Mouse (Mus musculus) heart, embryonic 14.5 days (tissue): ENCODE measurements around the gene Kcnk7. TPM values are rescaled to one million over a fixed set of nuclear protein-coding genes. Genes with fewer than 3 reads are reported as not detected.

ENCODE experiments used
- ATAC-seq: fragments of 200-750 bp; cut with Nextera tagmentation; 2 replicates; pipeline ENCODE4 v1.8.0; 2017; ENCODE audit warnings: low read depth, moderate TSS enrichment; ENCODE audit not compliant: insufficient number of reproducible peaks, insufficient read depth, low FRiP score
- H3K27ac ChIP-seq, 2 experiments: fragments of 200-500 bp in 1 of 2; fragments of 300-500 bp in 1 of 2; sonication (generic) in 1 of 2; replicated peaks in 1 of 2; 2 replicates each; pipeline ENCODE4 v1.5.1; 2012 to 2014; ENCODE audit warnings: low read depth in 2 of 2, low read length in 2 of 2, control low read depth in 1 of 2, mild to moderate bottlenecking in 1 of 2, mixed read lengths in 1 of 2; ENCODE audit not compliant: control insufficient read depth in 1 of 2, insufficient read depth in 1 of 2
- H3K27me3 ChIP-seq: fragments of 300-500 bp; sonication (generic); 2 replicates; pipeline ENCODE4 v1.6.1; 2014; ENCODE audit warnings: mild to moderate bottlenecking, low read length, control low read depth; ENCODE audit not compliant: control insufficient read depth, insufficient read depth
- H3K36me3 ChIP-seq: fragments of 300-500 bp; sonication (generic); 2 replicates; pipeline ENCODE4 v1.6.1; 2014; ENCODE audit warnings: mild to moderate bottlenecking, control low read depth, low read length, mixed read lengths; ENCODE audit not compliant: control insufficient read depth, insufficient read depth
- H3K4me1 ChIP-seq, 2 experiments: fragments of 200-500 bp in 1 of 2; fragments of 300-500 bp in 1 of 2; sonication (generic) in 1 of 2; 2 replicates each; pipeline ENCODE4 v1.6.1; 2012 to 2014; ENCODE audit warnings: low read length in 2 of 2, control low read depth in 1 of 2, mixed read lengths in 1 of 2; ENCODE audit not compliant: control insufficient read depth in 2 of 2, insufficient read depth in 2 of 2
- H3K4me2 ChIP-seq: fragments of 300-500 bp; sonication (generic); 2 replicates; pipeline ENCODE4 v1.6.1; 2014; ENCODE audit warnings: mild to moderate bottlenecking, low read length
- H3K4me3 ChIP-seq, 2 experiments: fragments of 200-500 bp in 1 of 2; fragments of 300-500 bp in 1 of 2; sonication (generic) in 1 of 2; 2 replicates each; pipeline ENCODE4 v1.5.1; 2012 to 2014; ENCODE audit warnings: low read length in 2 of 2, mild to moderate bottlenecking in 2 of 2, control low read depth in 1 of 2, low read depth in 1 of 2, moderate library complexity in 1 of 2; ENCODE audit not compliant: control insufficient read depth in 1 of 2, insufficient read depth in 1 of 2
- H3K9ac ChIP-seq: fragments of 300-500 bp; sonication (generic); 2 replicates; pipeline ENCODE4 v1.6.1; 2014; ENCODE audit warnings: mild to moderate bottlenecking, low read length
- H3K9me3 ChIP-seq: fragments of 300-500 bp; sonication (generic); 2 replicates; pipeline ENCODE4 v1.6.1; 2016; ENCODE audit warnings: low read length, control low read depth; ENCODE audit not compliant: control insufficient read depth
- WGBS: fragments of 180-500 bp; shearing (Covaris S2); extraction: QIAGEN DNeasy Blood & Tissue Kit; methylation state at CpG from one replicate; pipeline ENCODE4 v1.1.7; 2014; 5-methylcytosine and 5-hydroxymethylcytosine counted together
- polyA plus RNA-seq: library from polyadenylated mRNA; unstranded; fragments of >200 nt; fragmentation: Nextera tagmentation; extraction: Ambion mirVana; gene quantifications from 2 replicates; pipeline ENCODE4 v1.2.1, GENCODE M21; 2014

The Kcnk7 gene
- polyA plus RNA-seq, 1 experiment from 2014 or later: 0.26 TPM

GRCm38 (mm10) chr19:5745756-5746710 is 41.9 kb downstream of the Kcnk7 start:
- H3K36me3 ChIP-seq: peaks cover 14% of the 10 kb centered on the region
- H3K27me3 ChIP-seq: peaks cover 33% of the 10 kb centered on the region
- peak overlapping the region; percentile 63 for H3K9ac ChIP-seq
- 10% methylated on average over 31 of the region's 36 CpGs for WGBS
- no peak for ATAC-seq
- H3K4me1 ChIP-seq: peaks cover 27 to 39% of the 10 kb centered on the region in 2 experiments
- H3K4me3 ChIP-seq: peak overlapping the region; percentile 19 to 27
- peak overlapping the region; percentile 62 for H3K4me2 ChIP-seq
- no peak overlapping the region for H3K27ac ChIP-seq
- H3K9me3 ChIP-seq: no peaks in the 10 kb centered on the region

- 28% methylated on average over 12 of the region's 12 CpGs for WGBS
- Histone ChIP-seq H3K27ac (no peak overlapping the region), H3K27me3 (peaks cover 42% of the 10 kb centered on the region), H3K36me3 (peaks cover 14% of the 10 kb centered on the region), H3K4me3 (no peak overlapping the region), H3K9ac (no peak overlapping the region), H3K9me3 (no peaks in the 10 kb centered on the region), H3K4me2 (no peak overlapping the region), H3K4me1 (peaks cover 22 to 43% of the 10 kb centered on the region in 2 experiments)
- no peak for ATAC-seq
Observed at GRCm38 (mm10) chr19:5746907-5747363, 42.8 kb downstream of the Kcnk7 start.

GRCm38 (mm10) chr19:5749476-5749875 is 45.3 kb downstream of the Kcnk7 start:
- no peak overlapping the region for H3K27ac ChIP-seq
- no peak overlapping the region for H3K9ac ChIP-seq
- H3K4me2 ChIP-seq: no peak overlapping the region
- peaks cover 15 to 26% of the 10 kb centered on the region in 2 experiments; a peak in 3 of 4 replicates for H3K4me1 ChIP-seq
- no peaks in the 10 kb centered on the region for H3K9me3 ChIP-seq
- peaks cover 27% of the 10 kb centered on the region for H3K36me3 ChIP-seq
- no peak for ATAC-seq
- H3K27me3 ChIP-seq: peaks cover 59% of the 10 kb centered on the region
- no peak overlapping the region for H3K4me3 ChIP-seq
- WGBS: 72% methylated on average over 6 of the region's 6 CpGs

GRCm38 (mm10) chr19:5750951-5751350 is 46.8 kb downstream of the Kcnk7 start:
- 13% methylated on average over 22 of the region's 22 CpGs for WGBS
- no peak overlapping the region for H3K27ac ChIP-seq
- no peak for ATAC-seq
- H3K27me3 ChIP-seq: peaks cover 59% of the 10 kb centered on the region
- H3K9ac ChIP-seq: no peak overlapping the region
- H3K4me2 ChIP-seq: no peak overlapping the region
- no peaks in the 10 kb centered on the region for H3K9me3 ChIP-seq
- H3K4me3 ChIP-seq: no peak overlapping the region
- H3K4me1 ChIP-seq: peaks cover 10 to 18% of the 10 kb centered on the region in 2 experiments; a peak in 3 of 4 replicates
- peaks cover 29% of the 10 kb centered on the region for H3K36me3 ChIP-seq

GRCm38 (mm10) chr19:5751742-5752141 is 47.6 kb downstream of the Kcnk7 start:
- no peak overlapping the region for H3K27ac ChIP-seq
- ATAC-seq: no peak
- WGBS: 11% methylated on average over 20 of the region's 20 CpGs
- H3K27me3 ChIP-seq: peaks cover 56% of the 10 kb centered on the region
- no peak overlapping the region for H3K4me2 ChIP-seq
- no peak overlapping the region for H3K4me3 ChIP-seq
- no peaks in the 10 kb centered on the region for H3K9me3 ChIP-seq
- H3K4me1 ChIP-seq: peaks cover 2 to 18% of the 10 kb centered on the region in 2 experiments; a peak in 3 of 4 replicates
- no peak overlapping the region for H3K9ac ChIP-seq
- H3K36me3 ChIP-seq: peaks cover 29% of the 10 kb centered on the region

GRCm38 (mm10) chr19:5756321-5756985 is 52.3 kb downstream of the Kcnk7 start:
- Histone ChIP-seq H3K9me3 (no peaks in the 10 kb centered on the region), H3K27me3 (peaks cover 30% of the 10 kb centered on the region), H3K36me3 (peaks cover 61% of the 10 kb centered on the region), H3K4me2 (peak overlapping the region; percentile 66), H3K9ac (peak overlapping the region; percentile 64), H3K4me3 (peak overlapping the region; percentile 18 to 27; a peak in 3 of 4 replicates), H3K4me1 (peaks cover 4 to 17% of the 10 kb centered on the region in 2 experiments; a peak in 3 of 4 replicates), H3K27ac (no peak overlapping the region)
- 12% methylated on average over 27 of the region's 29 CpGs for WGBS
- ATAC-seq: no peak
